In genomic region chr5:32077139-32077538, GRCm38 (mm10) we compare ENCODE assay signal across 13 mouse cellular contexts.
"Had no signal": no experiment of that assay in that cellular context is flagged by ENCODE, and none has a peak within 500 bp of the region (broad histone marks: within the 10 kb centered on the region; RNA-seq: fewer than 3 reads in every experiment).

No protein-coding gene starts in this region.

- DNase-seq: kidney, postnatal 10 days; kidney, postnatal 4 days; lung, adult 2 months; lung, postnatal 36 days; right cerebral cortex, postnatal 25 days; thymus, postnatal 36 days had no signal

- H3K27ac ChIP-seq: layer of hippocampus, adult 2 months; left cerebral cortex, adult 2 months; limb, embryonic 10.5 days; liver, embryonic 15.5 days; neural tube, embryonic 13.5 days had no signal

- H3K4me1 ChIP-seq: liver, embryonic 15.5 days had no signal

- ATAC-seq: lung, postnatal 0 days had no signal

- H3K27me3 ChIP-seq: liver, embryonic 15.5 days; megakaryocyte, embryonic 14.5 days; neural tube, embryonic 13.5 days had no signal

- H3K36me3 ChIP-seq: limb, embryonic 10.5 days; liver, embryonic 15.5 days; neural tube, embryonic 13.5 days had no signal

- H3K4me3 ChIP-seq: layer of hippocampus, adult 2 months; left cerebral cortex, adult 2 months; limb, embryonic 10.5 days; liver, embryonic 15.5 days; megakaryocyte, embryonic 14.5 days; neural tube, embryonic 13.5 days had no signal
